Mouse (Mus musculus) megakaryocyte, embryonic 14.5 days (primary cell): ENCODE measurements around the gene Gm17655.

Experiments
- FLI1 ChIP-seq: IDR thresholded peaks from 2 replicates; pipeline ENCODE4 v1.6.1; 2012; ENCODE audit warnings: low read length, inconsistent platforms, mixed read lengths
- GATA1 ChIP-seq: IDR thresholded peaks from 3 replicates; pipeline ENCODE4 v1.6.1; 2012; ENCODE audit warnings: mixed read lengths, low read length, inconsistent platforms, borderline replicate concordance

- TF ChIP-seq GATA1, result no peak
- no peak for TF ChIP-seq FLI1
Measured at GRCm38 (mm10) chr5:110107581-110108304, 35.4 kb upstream of the Gm17655 start, which contains the start of gene Gtpbp6.
